ENCODE assay signal across 1 mouse cellular context in the genomic region with DNA sequence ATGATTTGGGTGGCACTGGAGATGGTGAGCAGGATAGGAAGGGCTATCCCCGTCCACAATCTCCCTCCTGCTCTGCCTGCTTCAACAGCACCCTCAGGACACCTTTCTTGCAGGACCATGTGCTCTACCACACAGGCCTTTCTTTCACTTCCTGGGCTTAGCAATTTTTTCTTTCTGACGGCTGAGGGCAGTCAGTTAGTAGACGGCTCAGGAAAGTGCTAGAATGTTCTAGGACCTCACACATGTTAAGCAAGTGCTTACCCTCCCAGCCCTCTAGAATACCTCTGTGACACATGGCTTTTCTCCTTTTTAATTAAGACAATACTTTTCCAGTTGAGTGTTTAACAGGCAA.
TF ChIP-seq lines count a peak whose summit lies in the region.

No protein-coding gene starts in this region.

TF ChIP-seq in CH12.LX, 34 proteins besides CTCF, POLR2A, EP300 and RAD21 (continued from another document):
- TF ChIP-seq MAZ (IDR thresholded peaks at IDR 0.05; ENCODE audit: low read depth, low read length) (no peak), MYC (IDR thresholded peaks at IDR 0.05; ENCODE audit: low read depth, low read length) (peak; percentile 96), ZNF384 (IDR thresholded peaks at IDR 0.05; ENCODE audit: low read depth, low read length) (no peak), PAX5 (IDR thresholded peaks at IDR 0.05; ENCODE audit: low read length) (no peak), BHLHE40 (IDR thresholded peaks at IDR 0.05; ENCODE audit: low read depth, low read length) (no peak), E2F4 (IDR thresholded peaks at IDR 0.05; ENCODE audit: insufficient replicate concordance, low read depth, low read length) (no peak)
